Mouse (Mus musculus) heart, postnatal 0 days (tissue): Measurements from ENCODE around the gene Prdm16.

Source experiments
- CTCF ChIP-seq: IDR thresholded peaks from 2 replicates; pipeline ENCODE4 v1.5.1; 2016; ENCODE audit warnings: antibody characterized with exemption, control low read depth, low read depth
- EP300 ChIP-seq: IDR thresholded peaks from 2 replicates; pipeline ENCODE4 v1.6.1; 2016; ENCODE audit warnings: antibody characterized with exemption, low read depth

DNA sequence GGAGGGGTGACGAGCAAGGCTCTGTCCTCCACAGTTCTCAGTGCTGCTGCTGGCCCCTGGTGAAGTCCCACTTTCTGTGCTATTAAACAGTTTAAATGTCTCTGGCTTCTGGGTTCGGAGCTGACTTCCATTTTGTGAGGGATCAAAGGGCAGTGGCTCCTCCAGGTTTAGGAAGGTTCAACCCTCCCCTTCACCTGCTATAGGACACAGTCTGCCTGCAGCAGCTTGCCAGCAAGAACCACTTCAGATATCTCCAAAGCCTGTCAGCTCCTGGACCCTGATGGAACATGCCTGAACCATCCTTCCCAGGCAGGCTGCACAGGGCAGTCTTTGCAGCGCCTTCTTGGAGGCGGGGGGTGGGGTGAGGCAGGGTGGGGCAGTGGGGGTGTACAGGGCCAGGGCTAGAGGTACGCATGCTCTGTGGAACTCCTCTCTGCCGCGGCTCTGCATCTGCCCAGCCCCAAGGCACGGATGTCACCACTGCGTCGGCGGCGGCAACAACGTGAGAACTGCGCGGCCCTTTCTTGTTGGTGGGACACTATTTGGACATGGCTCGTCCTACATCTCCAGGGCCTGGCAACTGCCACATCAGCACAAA lies 134.2 kb downstream of the Prdm16 start:
- TF ChIP-seq CTCF (no peak), EP300 (no peak; the same call in 1 of the 2 replicates)
